8 mouse cellular contexts compared by ENCODE assay signal in the genomic region with DNA sequence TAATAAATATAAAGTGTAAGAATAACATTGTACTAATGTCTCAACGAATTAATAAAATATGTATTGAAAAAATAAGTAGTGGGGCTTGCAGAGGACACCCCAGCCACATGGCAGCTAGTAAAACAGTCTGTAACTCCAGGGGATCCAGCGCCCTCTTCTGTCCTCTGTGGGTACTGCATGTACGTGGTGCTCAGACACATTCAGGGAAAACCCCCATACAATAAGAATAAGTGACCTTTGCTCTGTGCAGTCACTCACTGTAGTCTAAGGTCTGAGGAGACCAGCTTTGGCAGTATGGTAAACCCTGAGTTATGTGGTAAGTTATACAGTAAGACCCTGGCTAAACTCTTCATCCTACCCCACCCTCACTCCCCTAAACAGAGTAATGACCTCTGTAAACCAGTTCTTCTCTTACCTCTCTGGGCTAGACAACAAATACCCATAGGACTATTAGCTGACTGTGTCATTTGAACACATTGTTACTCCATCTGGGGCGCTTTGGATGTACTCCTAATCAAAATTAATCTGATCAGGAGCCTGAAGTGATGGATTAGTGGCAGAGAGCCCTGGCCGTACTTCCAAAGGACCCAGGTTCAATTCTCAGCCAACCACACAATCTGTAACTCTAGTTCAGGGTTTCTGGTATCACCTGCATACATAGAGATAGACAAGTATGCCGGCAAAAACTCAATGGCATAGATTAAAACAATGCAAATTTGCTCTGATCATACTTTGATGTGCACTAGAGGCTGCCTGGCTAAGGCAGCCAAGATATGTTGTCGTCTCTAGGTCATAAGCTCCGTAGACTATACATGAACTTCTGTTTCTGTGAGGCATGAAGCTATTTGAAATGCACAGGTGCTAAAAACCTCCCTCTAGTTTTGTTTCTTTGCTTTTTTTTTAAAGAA. TPM values are rescaled to one million over a fixed set of nuclear protein-coding genes. Genes with fewer than 3 reads are reported as not detected.
DNase-seq lines count a peak whose midpoint lies in the region; ATAC-seq and TF ChIP-seq lines count a peak whose summit lies in the region.

No protein-coding gene starts in this region.

- peaks cover 67% of the 10 kb centered on the region for H3K4me1 ChIP-seq in midbrain, embryonic 10.5 days
- peaks cover 40% of the 10 kb centered on the region for H3K4me1 ChIP-seq in midbrain, embryonic 15.5 days
- peaks cover 57% of the 10 kb centered on the region for H3K4me1 ChIP-seq in limb, embryonic 10.5 days
- peaks cover 7% of the 10 kb centered on the region; the same call in 1 of the 2 replicates for H3K4me1 ChIP-seq in midbrain, postnatal 0 days (ENCODE audit: insufficient read depth, low read length)
- H3K4me1 ChIP-seq in stomach, embryonic 14.5 days (ENCODE audit: control insufficient read depth, insufficient read depth, low read length), result peaks cover 35% of the 10 kb centered on the region

- DNase-seq in midbrain, embryonic 10.5 days (ENCODE audit: low spot score), result peak; percentile 72
- DNase-seq in gastrocnemius, postnatal 36 days, result peak; percentile 70 to 79
- peak; percentile 73 for DNase-seq in kidney, adult 11 months
- DNase-seq in limb, embryonic 10.5 days (ENCODE audit: low spot score), result peak; percentile 86
- DNase-seq in midbrain, postnatal 0 days (ENCODE audit: low spot score), result peak; percentile 63

- H3K4me2 ChIP-seq in midbrain, embryonic 15.5 days, result no peak overlapping the region
- H3K4me2 ChIP-seq in midbrain, postnatal 0 days (ENCODE audit: low read depth, low read length, poor library complexity, severe bottlenecking), result no peak overlapping the region
- no peak overlapping the region for H3K4me2 ChIP-seq in stomach, embryonic 14.5 days (replicated peaks; ENCODE audit: low read depth, low read length)

- H3K36me3 ChIP-seq in midbrain, embryonic 10.5 days, result peaks cover 16% of the 10 kb centered on the region
- H3K36me3 ChIP-seq in midbrain, embryonic 15.5 days (replicated peaks), result peaks cover 3% of the 10 kb centered on the region; the same call in 1 of the 2 replicates
- H3K36me3 ChIP-seq in limb, embryonic 10.5 days, result peaks cover 11% of the 10 kb centered on the region
- H3K36me3 ChIP-seq in midbrain, postnatal 0 days (ENCODE audit: insufficient read depth, low read length), result peaks cover 10% of the 10 kb centered on the region; the same call in 1 of the 2 replicates
- peaks cover 14% of the 10 kb centered on the region; the same call in 1 of the 2 replicates for H3K36me3 ChIP-seq in stomach, embryonic 14.5 days (ENCODE audit: control insufficient read depth, insufficient read depth, low read length)

- no peak overlapping the region for H3K4me3 ChIP-seq in midbrain, embryonic 10.5 days
- no peak overlapping the region for H3K4me3 ChIP-seq in midbrain, embryonic 15.5 days
- H3K4me3 ChIP-seq in limb, embryonic 10.5 days, result no peak overlapping the region
- no peak overlapping the region for H3K4me3 ChIP-seq in midbrain, postnatal 0 days (ENCODE audit: low read depth, low read length)
- H3K4me3 ChIP-seq in stomach, embryonic 14.5 days (ENCODE audit: low read depth, low read length), result no peak overlapping the region

- ATAC-seq in midbrain, embryonic 15.5 days (replicated peaks), result no peak
- peak; percentile 62 for ATAC-seq in common myeloid progenitor, adult 5-6 weeks (replicated peaks; ENCODE audit: low read depth, poor library complexity, severe bottlenecking)
- ATAC-seq in midbrain, postnatal 0 days (ENCODE audit: low FRiP score), result no peak
- ATAC-seq in stomach, embryonic 14.5 days (ENCODE audit: insufficient number of reproducible peaks, insufficient read depth, low FRiP score, low read depth), result peak; percentile 34; the same call in 1 of the 2 replicates

- TF ChIP-seq CTCF in midbrain, postnatal 0 days (IDR thresholded peaks at IDR 0.05), result peak; percentile 90

- 62% methylated on average over 8 of the region's 8 CpGs for WGBS in midbrain, embryonic 10.5 days
- WGBS in midbrain, embryonic 15.5 days, result 51% methylated on average over 8 of the region's 8 CpGs
- 61% methylated on average over 8 of the region's 8 CpGs for WGBS in limb, embryonic 10.5 days
- 52% methylated on average over 8 of the region's 8 CpGs for WGBS in midbrain, postnatal 0 days
- WGBS in stomach, embryonic 14.5 days, result 52% methylated on average over 8 of the region's 8 CpGs

- intact Hi-C loops in gastrocnemius, postnatal 36 days (cut with DNase I), result loop anchor here (5.0 to 10.0 kb wide), 2 partner anchors 38 to 179 kb away; a partner anchor contains a TSS

- H3K27me3 ChIP-seq in midbrain, embryonic 10.5 days (ENCODE audit: low read depth, poor library complexity, severe bottlenecking), result no peaks in the 10 kb centered on the region
- H3K27me3 ChIP-seq in midbrain, embryonic 15.5 days (replicated peaks), result no peaks in the 10 kb centered on the region
- no peaks in the 10 kb centered on the region for H3K27me3 ChIP-seq in limb, embryonic 10.5 days (ENCODE audit: low read depth, poor library complexity, severe bottlenecking)
- no peaks in the 10 kb centered on the region for H3K27me3 ChIP-seq in midbrain, postnatal 0 days (ENCODE audit: insufficient read depth, low read length)
- no peaks in the 10 kb centered on the region for H3K27me3 ChIP-seq in stomach, embryonic 14.5 days (ENCODE audit: control insufficient read depth, insufficient read depth, low read length)

- H3K9me3 ChIP-seq in midbrain, embryonic 10.5 days (replicated peaks), result no peaks in the 10 kb centered on the region
- no peaks in the 10 kb centered on the region for H3K9me3 ChIP-seq in midbrain, embryonic 15.5 days
- H3K9me3 ChIP-seq in limb, embryonic 10.5 days (replicated peaks), result no peaks in the 10 kb centered on the region
- H3K9me3 ChIP-seq in midbrain, postnatal 0 days (ENCODE audit: low read length), result no peaks in the 10 kb centered on the region
- H3K9me3 ChIP-seq in stomach, embryonic 14.5 days (ENCODE audit: control insufficient read depth, low read depth, low read length), result no peaks in the 10 kb centered on the region

- peak overlapping the region; percentile 72 for H3K27ac ChIP-seq in midbrain, embryonic 10.5 days (replicated peaks)
- H3K27ac ChIP-seq in midbrain, embryonic 15.5 days, result no peak overlapping the region
- no peak overlapping the region for H3K27ac ChIP-seq in limb, embryonic 10.5 days
- no peak overlapping the region for H3K27ac ChIP-seq in midbrain, postnatal 0 days (ENCODE audit: low read depth, low read length)
- no peak overlapping the region; the same call in 1 of the 2 replicates for H3K27ac ChIP-seq in stomach, embryonic 14.5 days (ENCODE audit: low read length)

- H3K9ac ChIP-seq in midbrain, embryonic 15.5 days, result no peak overlapping the region
- H3K9ac ChIP-seq in midbrain, postnatal 0 days (replicated peaks; ENCODE audit: low read length, poor library complexity, severe bottlenecking), result no peak overlapping the region
- no peak overlapping the region for H3K9ac ChIP-seq in stomach, embryonic 14.5 days (replicated peaks; ENCODE audit: low read depth, low read length)

RNA-seq across cellular contexts. Expression of a gene that starts 18.6 kb away (rescaled TPM):
- 214 and 239 TPM in 2 replicates for polyA plus RNA-seq in midbrain, embryonic 10.5 days (2016; fragmentation: Nextera tagmentation; extraction: Ambion mirVana)
- polyA plus RNA-seq in midbrain, embryonic 15.5 days (2015; fragmentation: Nextera tagmentation; extraction: Ambion mirVana), result 220 and 224 TPM in 2 replicates
- total RNA-seq in common myeloid progenitor, adult 5-6 weeks (2017), result 42.8 and 64.3 TPM in 2 replicates
- 1 to 10 TPM; 9.2 to 9.8 TPM for total RNA-seq in gastrocnemius, postnatal 36 days (2021)
- 182 and 190 TPM in 2 replicates for polyA plus RNA-seq in limb, embryonic 10.5 days (2016; fragmentation: Nextera tagmentation; extraction: Ambion mirVana)
- total RNA-seq in midbrain, postnatal 0 days (2014; rRNA removed), result 204 and 245 TPM in 2 replicates
- 141 and 150 TPM in 2 replicates for polyA plus RNA-seq in midbrain, postnatal 0 days (2015; fragmentation: Nextera tagmentation; extraction: Ambion mirVana)
- polyA plus RNA-seq in stomach, embryonic 14.5 days (2014; fragmentation: Nextera tagmentation; extraction: Ambion mirVana), result 128 and 133 TPM in 2 replicates

RNA-seq across cellular contexts. Expression of a gene that starts 37.9 kb away (rescaled TPM):
- 23.0 and 25.6 TPM in 2 replicates for polyA plus RNA-seq in midbrain, embryonic 10.5 days (2016; fragmentation: Nextera tagmentation; extraction: Ambion mirVana)
- 12.2 and 12.7 TPM in 2 replicates for polyA plus RNA-seq in midbrain, embryonic 15.5 days (2015; fragmentation: Nextera tagmentation; extraction: Ambion mirVana)
- 8.8 and 18.0 TPM in 2 replicates for total RNA-seq in common myeloid progenitor, adult 5-6 weeks (2017)
- 10 to 100 TPM; 10.2 to 17.0 TPM for total RNA-seq in gastrocnemius, postnatal 36 days (2021)
- 22.8 and 23.6 TPM in 2 replicates for polyA plus RNA-seq in limb, embryonic 10.5 days (2016; fragmentation: Nextera tagmentation; extraction: Ambion mirVana)
- total RNA-seq in midbrain, postnatal 0 days (2014; rRNA removed), result 8.4 and 8.7 TPM in 2 replicates
- polyA plus RNA-seq in midbrain, postnatal 0 days (2015; fragmentation: Nextera tagmentation; extraction: Ambion mirVana), result 6.9 and 7.7 TPM in 2 replicates
- polyA plus RNA-seq in stomach, embryonic 14.5 days (2014; fragmentation: Nextera tagmentation; extraction: Ambion mirVana), result 17.7 and 18.4 TPM in 2 replicates

RNA-seq across cellular contexts. Expression of a gene that starts 47.0 kb away (rescaled TPM):
- polyA plus RNA-seq in midbrain, embryonic 10.5 days (2016; fragmentation: Nextera tagmentation; extraction: Ambion mirVana), result 0.16 and 0.52 TPM in 2 replicates
- polyA plus RNA-seq in midbrain, embryonic 15.5 days (2015; fragmentation: Nextera tagmentation; extraction: Ambion mirVana), result 1.1 and 1.5 TPM in 2 replicates
- 3.1 and 4.8 TPM in 2 replicates for total RNA-seq in common myeloid progenitor, adult 5-6 weeks (2017)
- not detected for total RNA-seq in gastrocnemius, postnatal 36 days (2021)
- 0.15 TPM in 1 of 2 replicates, not detected in the other for polyA plus RNA-seq in limb, embryonic 10.5 days (2016; fragmentation: Nextera tagmentation; extraction: Ambion mirVana)
- 6.5 and 7.6 TPM in 2 replicates for total RNA-seq in midbrain, postnatal 0 days (2014; rRNA removed)
- polyA plus RNA-seq in midbrain, postnatal 0 days (2015; fragmentation: Nextera tagmentation; extraction: Ambion mirVana), result 1.6 and 2.2 TPM in 2 replicates
- polyA plus RNA-seq in stomach, embryonic 14.5 days (2014; fragmentation: Nextera tagmentation; extraction: Ambion mirVana), result 0.30 and 0.39 TPM in 2 replicates

RNA-seq across cellular contexts. Expression of a gene that starts 58.6 kb away (rescaled TPM):
- 0.07 TPM in 1 of 2 replicates, not detected in the other for polyA plus RNA-seq in midbrain, embryonic 10.5 days (2016; fragmentation: Nextera tagmentation; extraction: Ambion mirVana)
- 0.08 and 0.26 TPM in 2 replicates for polyA plus RNA-seq in midbrain, embryonic 15.5 days (2015; fragmentation: Nextera tagmentation; extraction: Ambion mirVana)
- 2.7 and 5.9 TPM in 2 replicates for total RNA-seq in common myeloid progenitor, adult 5-6 weeks (2017)
- total RNA-seq in gastrocnemius, postnatal 36 days (2021), result not detected
- polyA plus RNA-seq in limb, embryonic 10.5 days (2016; fragmentation: Nextera tagmentation; extraction: Ambion mirVana), result 0.15 and 0.33 TPM in 2 replicates
- total RNA-seq in midbrain, postnatal 0 days (2014; rRNA removed), result 0.94 and 2.1 TPM in 2 replicates
- polyA plus RNA-seq in midbrain, postnatal 0 days (2015; fragmentation: Nextera tagmentation; extraction: Ambion mirVana), result 0.18 and 0.27 TPM in 2 replicates
- polyA plus RNA-seq in stomach, embryonic 14.5 days (2014; fragmentation: Nextera tagmentation; extraction: Ambion mirVana), result 0.18 TPM in 1 of 2 replicates, not detected in the other

Comparison
In these comparisons a context has a peak if more than half of its experiments do, and no peak if none do; other contexts are left out.
1. ATAC-seq: peak in common myeloid progenitor, adult 5-6 weeks (single experiment) and stomach, embryonic 14.5 days (single experiment); none in midbrain, embryonic 15.5 days (single experiment) and midbrain, postnatal 0 days (single experiment).
2. Peak in every context shown above with its lines, with median percentiles within 50 percentile points of each other: DNase-seq.